ENCODE assay signal across 19 mouse cellular contexts in genomic region chr11:62266466-62267214, GRCm38 (mm10). TPM values are rescaled to one million over a fixed set of nuclear protein-coding genes. Genes with fewer than 3 reads are reported as not detected.
A peak's percentile ranks its signal among the peaks of the same experiment; 100 is the strongest.
DNase-seq lines count a peak whose midpoint lies in the region; ATAC-seq and TF ChIP-seq lines count a peak whose summit lies in the region.
"Had no signal": no experiment of that assay in that cellular context is flagged by ENCODE, and none has a peak within 500 bp of the region (broad histone marks: within the 10 kb centered on the region; RNA-seq: fewer than 3 reads in every experiment).

No protein-coding gene starts in this region.

- peak overlapping the region; percentile 14; the same call in 1 of the 2 replicates for H3K4me2 ChIP-seq in heart, embryonic 11.5 days
- H3K4me2 ChIP-seq in neural tube, embryonic 13.5 days, result no peak overlapping the region
- H3K4me2 ChIP-seq in forebrain, postnatal 0 days (ENCODE audit: low read depth), result no peak overlapping the region
- H3K4me2 ChIP-seq: liver, embryonic 12.5 days; lung, embryonic 14.5 days; neural tube, embryonic 12.5 days had no signal

- WGBS in heart, embryonic 11.5 days (ENCODE audit: insufficient replicate concordance), result 41% methylated on average over 17 of the region's 17 CpGs
- 55% methylated on average over 17 of the region's 17 CpGs for WGBS in neural tube, embryonic 13.5 days
- 48% methylated on average over 17 of the region's 17 CpGs for WGBS in forebrain, postnatal 0 days

- intact Hi-C loops in heart, postnatal 10 days (cut with DNase I), result no loop called here

- H3K9me3 ChIP-seq in heart, embryonic 11.5 days (replicated peaks; ENCODE audit: control insufficient read depth, low read length), result no peaks in the 10 kb centered on the region
- H3K9me3 ChIP-seq in neural tube, embryonic 13.5 days, result no peaks in the 10 kb centered on the region
- H3K9me3 ChIP-seq in forebrain, postnatal 0 days (ENCODE audit: low read length), result no peaks in the 10 kb centered on the region
- H3K9me3 ChIP-seq: liver, embryonic 12.5 days; neural tube, embryonic 12.5 days had no signal

- no peaks in the 10 kb centered on the region for H3K36me3 ChIP-seq in heart, embryonic 11.5 days (ENCODE audit: control insufficient read depth, insufficient read depth, low read length)
- no peaks in the 10 kb centered on the region for H3K36me3 ChIP-seq in neural tube, embryonic 13.5 days
- no peaks in the 10 kb centered on the region for H3K36me3 ChIP-seq in forebrain, postnatal 0 days (ENCODE audit: insufficient read depth)
- H3K36me3 ChIP-seq: liver, embryonic 12.5 days; neural tube, embryonic 12.5 days had no signal

- TF ChIP-seq CTCF in forebrain, postnatal 0 days (IDR thresholded peaks at IDR 0.05; ENCODE audit: low read depth), result no peak

- H3K4me1 ChIP-seq in heart, embryonic 11.5 days (ENCODE audit: control insufficient read depth, insufficient read depth, low read length), result peaks cover 9% of the 10 kb centered on the region
- peaks cover 33% of the 10 kb centered on the region for H3K4me1 ChIP-seq in neural tube, embryonic 13.5 days (replicated peaks)
- no peaks in the 10 kb centered on the region for H3K4me1 ChIP-seq in forebrain, postnatal 0 days (ENCODE audit: insufficient read depth)
- H3K4me1 ChIP-seq: liver, embryonic 12.5 days had no signal

- no peak for ATAC-seq in heart, embryonic 11.5 days (replicated peaks; ENCODE audit: insufficient number of reproducible peaks, low FRiP score, low TSS enrichment)
- no peak for ATAC-seq in neural tube, embryonic 13.5 days (ENCODE audit: low read depth)
- peak; percentile 36; the same call in 1 of the 2 replicates for ATAC-seq in forebrain, postnatal 0 days
- ATAC-seq: liver, embryonic 12.5 days had no signal

- DNase-seq in heart, postnatal 10 days, result no peak
- no peak for DNase-seq in neural tube, embryonic 10.5 days (ENCODE audit: extremely low spot score, low spot score)
- DNase-seq in forebrain, postnatal 0 days, result peak; percentile 16
- DNase-seq in retina, embryonic 14.5 days (ENCODE audit: low spot score), result peak; percentile 52
- no peak for DNase-seq in adrenal gland, postnatal 25 days
- no peak for DNase-seq in cerebellum, adult 11-12 months
- DNase-seq: B cell, adult 2 months; gastrocnemius, postnatal 14 days; heart, postnatal 14 days; kidney, adult 11 months; kidney, postnatal 10 days; lung, embryonic 14.5 days; thymus, adult 18-20 months had no signal

- no peak overlapping the region for H3K9ac ChIP-seq in heart, embryonic 11.5 days (ENCODE audit: low read depth, low read length)
- no peak overlapping the region for H3K9ac ChIP-seq in neural tube, embryonic 13.5 days
- no peak overlapping the region for H3K9ac ChIP-seq in forebrain, postnatal 0 days
- H3K9ac ChIP-seq: liver, embryonic 12.5 days; lung, embryonic 14.5 days; neural tube, embryonic 12.5 days had no signal

- H3K4me3 ChIP-seq in heart, embryonic 11.5 days (ENCODE audit: low read depth, low read length), result no peak overlapping the region
- H3K4me3 ChIP-seq in neural tube, embryonic 13.5 days, result no peak overlapping the region
- no peak overlapping the region for H3K4me3 ChIP-seq in forebrain, postnatal 0 days (ENCODE audit: low read depth, low read length)
- H3K4me3 ChIP-seq: layer of hippocampus, adult 2 months; left cerebral cortex, adult 2 months; liver, embryonic 12.5 days; neural tube, embryonic 12.5 days had no signal

- H3K27me3 ChIP-seq in heart, embryonic 11.5 days (ENCODE audit: control insufficient read depth, insufficient read depth, low read length), result no peaks in the 10 kb centered on the region; the same call in 1 of the 2 replicates
- no peaks in the 10 kb centered on the region; the same call in 1 of the 2 replicates for H3K27me3 ChIP-seq in neural tube, embryonic 13.5 days
- H3K27me3 ChIP-seq in forebrain, postnatal 0 days (ENCODE audit: insufficient read depth, low read length), result no peaks in the 10 kb centered on the region
- H3K27me3 ChIP-seq: neural tube, embryonic 12.5 days had no signal

- H3K27ac ChIP-seq in heart, embryonic 11.5 days (ENCODE audit: low read depth, low read length), result no peak overlapping the region
- H3K27ac ChIP-seq in neural tube, embryonic 13.5 days (replicated peaks), result peak overlapping the region; percentile 3; the same call in 1 of the 2 replicates
- H3K27ac ChIP-seq in forebrain, postnatal 0 days (ENCODE audit: low read depth, low read length), result no peak overlapping the region
- H3K27ac ChIP-seq: layer of hippocampus, adult 2 months; left cerebral cortex, adult 2 months; liver, embryonic 12.5 days; neural tube, embryonic 12.5 days had no signal

RNA-seq across cellular contexts. Expression of gene Zswim7, which starts 14.5 kb away (rescaled TPM):
- 17.4 and 19.3 TPM in 2 replicates for polyA plus RNA-seq in heart, embryonic 11.5 days (2014; fragmentation: Nextera tagmentation; extraction: Ambion mirVana)
- total RNA-seq in heart, postnatal 10 days (2021), result 10 to 100 TPM; 14.8 to 15.3 TPM
- polyA plus RNA-seq in neural tube, embryonic 13.5 days (2015; fragmentation: Nextera tagmentation; extraction: Ambion mirVana), result 18.0 and 19.3 TPM in 2 replicates
- total RNA-seq in forebrain, postnatal 0 days (2014; rRNA removed), result 7.3 and 19.6 TPM in 2 replicates
- 19.6 and 23.6 TPM in 2 replicates for polyA plus RNA-seq in forebrain, postnatal 0 days (2015; fragmentation: Nextera tagmentation; extraction: Ambion mirVana)
- total RNA-seq in adrenal gland, postnatal 25 days (2021), result 20.2 and 22.1 TPM in 2 replicates

RNA-seq across cellular contexts. Expression of gene Ttc19, which starts 14.6 kb away (rescaled TPM):
- polyA plus RNA-seq in heart, embryonic 11.5 days (2014; fragmentation: Nextera tagmentation; extraction: Ambion mirVana), result 13.8 and 15.3 TPM in 2 replicates
- total RNA-seq in heart, postnatal 10 days (2021), result 10 to 100 TPM; 35.9 to 39.5 TPM
- polyA plus RNA-seq in neural tube, embryonic 13.5 days (2015; fragmentation: Nextera tagmentation; extraction: Ambion mirVana), result 41.1 and 42.7 TPM in 2 replicates
- total RNA-seq in forebrain, postnatal 0 days (2014; rRNA removed), result 52.1 and 64.8 TPM in 2 replicates
- 24.1 and 34.4 TPM in 2 replicates for polyA plus RNA-seq in forebrain, postnatal 0 days (2015; fragmentation: Nextera tagmentation; extraction: Ambion mirVana)
- total RNA-seq in adrenal gland, postnatal 25 days (2021), result 36.2 and 43.9 TPM in 2 replicates

RNA-seq across cellular contexts. Expression of gene Adora2b, which starts 17.9 kb away (rescaled TPM):
- 0.58 and 0.87 TPM in 2 replicates for polyA plus RNA-seq in heart, embryonic 11.5 days (2014; fragmentation: Nextera tagmentation; extraction: Ambion mirVana)
- total RNA-seq in heart, postnatal 10 days (2021), result 1 to 10 TPM in 1 of 2 experiments, under 1 TPM in 1; 0.91 to 1.4 TPM
- polyA plus RNA-seq in neural tube, embryonic 13.5 days (2015; fragmentation: Nextera tagmentation; extraction: Ambion mirVana), result 5.9 and 6.0 TPM in 2 replicates
- total RNA-seq in forebrain, postnatal 0 days (2014; rRNA removed), result 1.7 and 2.6 TPM in 2 replicates
- 3.4 and 4.0 TPM in 2 replicates for polyA plus RNA-seq in forebrain, postnatal 0 days (2015; fragmentation: Nextera tagmentation; extraction: Ambion mirVana)
- 0.76 and 0.81 TPM in 2 replicates for total RNA-seq in adrenal gland, postnatal 25 days (2021)

Comparison
In these comparisons a context has a peak if more than half of its experiments do, and no peak if none do; other contexts are left out.
1. DNase-seq: peak in forebrain, postnatal 0 days (single experiment) and retina, embryonic 14.5 days (single experiment); none in heart, postnatal 10 days (0 of 2), neural tube, embryonic 10.5 days (single experiment), adrenal gland, postnatal 25 days (single experiment) and cerebellum, adult 11-12 months (single experiment).